Mouse (Mus musculus) intestine, postnatal 0 days (tissue): ENCODE results near the gene 4930435E12Rik. TPM values are rescaled to one million over a fixed set of nuclear protein-coding genes. Genes with fewer than 3 reads are reported as not detected.
A peak's percentile ranks its signal among the peaks of the same experiment; 100 is the strongest.

Source experiments
- ATAC-seq: fragments of 200-750 bp; cut with Nextera tagmentation; 2 replicates; pipeline ENCODE4 v1.8.0; 2017; ENCODE audit warnings: mild to moderate bottlenecking, moderate TSS enrichment, moderate library complexity
- H3K27ac ChIP-seq: fragments of 300-500 bp; sonication (generic); 2 replicates; pipeline ENCODE4 v1.5.1; 2014; ENCODE audit warnings: mild to moderate bottlenecking, low read depth, low read length, moderate library complexity
- H3K27me3 ChIP-seq: fragments of 300-500 bp; sonication (generic); replicated peaks from 2 replicates; pipeline ENCODE4 v1.6.1; 2014; ENCODE audit warnings: low read length, mixed read lengths; ENCODE audit not compliant: control insufficient read depth, insufficient read depth
- H3K36me3 ChIP-seq: fragments of 300-500 bp; sonication (generic); 2 replicates; pipeline ENCODE4 v1.6.1; 2014; ENCODE audit warnings: mild to moderate bottlenecking, moderate library complexity; ENCODE audit not compliant: control insufficient read depth, insufficient read depth
- H3K4me1 ChIP-seq: fragments of 300-500 bp; sonication (generic); replicated peaks from 2 replicates; pipeline ENCODE4 v1.6.1; 2014; ENCODE audit warnings: antibody characterized with exemption, low read length, mixed read lengths; ENCODE audit not compliant: control insufficient read depth, insufficient read depth
- H3K4me2 ChIP-seq: fragments of 300-500 bp; sonication (generic); replicated peaks from 2 replicates; pipeline ENCODE4 v1.6.1; 2014; ENCODE audit warnings: low read depth, mild to moderate bottlenecking, moderate library complexity
- H3K4me3 ChIP-seq: fragments of 300-500 bp; sonication (generic); 2 replicates; pipeline ENCODE4 v1.5.1; 2014; ENCODE audit warnings: low read depth, low read length
- H3K9ac ChIP-seq: fragments of 300-500 bp; sonication (generic); 2 replicates; pipeline ENCODE4 v1.6.1; 2014; ENCODE audit warnings: mild to moderate bottlenecking, low read depth, low read length
- H3K9me3 ChIP-seq: fragments of 300-500 bp; sonication (generic); 2 replicates; pipeline ENCODE4 v1.6.1; 2016; ENCODE audit warnings: mixed run types; ENCODE audit not compliant: control insufficient read depth
- CTCF ChIP-seq: sonication (generic); IDR thresholded peaks from 2 replicates; pipeline ENCODE4 v1.5.1; 2016; ENCODE audit warnings: low read depth, mild to moderate bottlenecking, control low read depth, antibody characterized with exemption, moderate library complexity
- WGBS: fragments of 180-500 bp; shearing (Covaris S2); extraction: QIAGEN DNeasy Blood & Tissue Kit; methylation state at CpG from one replicate; pipeline ENCODE4 v1.1.7; 2014; 5-methylcytosine and 5-hydroxymethylcytosine counted together
- polyA plus RNA-seq: library from polyadenylated mRNA; unstranded; fragments of >200 nt; fragmentation: Nextera tagmentation; extraction: Ambion mirVana; gene quantifications from 2 replicates; pipeline ENCODE4 v1.2.1, GENCODE M21; 2015

Gene 4930435E12Rik
- polyA plus RNA-seq, 1 experiment from 2014 or later = not detected

GRCm38 (mm10) chr16:38774964-38775746 is 53.4 kb downstream of the 4930435E12Rik start:
- peak overlapping the region; percentile 13; the same call in 1 of the 2 replicates for H3K4me2 ChIP-seq
- H3K27ac ChIP-seq = peak overlapping the region; percentile 65; the same call in 1 of the 2 replicates
- H3K27me3 ChIP-seq = no peaks in the 10 kb centered on the region
- no peak overlapping the region for H3K9ac ChIP-seq
- TF ChIP-seq CTCF = no peak
- H3K4me3 ChIP-seq = no peak overlapping the region
- ATAC-seq = peak; percentile 88
- no peaks in the 10 kb centered on the region for H3K9me3 ChIP-seq
- 34% methylated on average over 7 of the region's 7 CpGs for WGBS
- H3K36me3 ChIP-seq = no peaks in the 10 kb centered on the region
- peaks cover 6% of the 10 kb centered on the region; the same call in 1 of the 2 replicates for H3K4me1 ChIP-seq

- H3K27me3 ChIP-seq = no peaks in the 10 kb centered on the region
- WGBS = 9% methylated on average over 12 of the region's 12 CpGs
- H3K27ac ChIP-seq = peak overlapping the region; percentile 41; the same call in 1 of the 2 replicates
- peaks cover 11% of the 10 kb centered on the region for H3K36me3 ChIP-seq
- ATAC-seq = peak; percentile 55
- no peaks in the 10 kb centered on the region for H3K9me3 ChIP-seq
- H3K4me3 ChIP-seq = no peak overlapping the region
- H3K9ac ChIP-seq = no peak overlapping the region
- no peak for TF ChIP-seq CTCF
- H3K4me1 ChIP-seq = peaks cover 11% of the 10 kb centered on the region; the same call in 1 of the 2 replicates
- H3K4me2 ChIP-seq = peak overlapping the region; percentile 39
These were observed 55.5 kb downstream of the 4930435E12Rik start for GRCm38 (mm10) chr16:38772906-38773496.

- no peak overlapping the region for H3K4me2 ChIP-seq
- no peak overlapping the region for H3K9ac ChIP-seq
- H3K27ac ChIP-seq = no peak overlapping the region
- no peaks in the 10 kb centered on the region for H3K27me3 ChIP-seq
- WGBS = 95% methylated on average over 6 of the region's 6 CpGs
- no peak overlapping the region for H3K4me3 ChIP-seq
- no peak for ATAC-seq
- H3K4me1 ChIP-seq = peaks cover 11% of the 10 kb centered on the region; the same call in 1 of the 2 replicates
- no peak for TF ChIP-seq CTCF
- peaks cover 14% of the 10 kb centered on the region for H3K36me3 ChIP-seq
- H3K9me3 ChIP-seq = no peaks in the 10 kb centered on the region
These were observed 57.4 kb downstream of the 4930435E12Rik start for GRCm38 (mm10) chr16:38771145-38771544.

GRCm38 (mm10) chr16:38769529-38769928 is 59.0 kb downstream of the 4930435E12Rik start:
- H3K9me3 ChIP-seq = no peaks in the 10 kb centered on the region
- no peak for TF ChIP-seq CTCF
- WGBS = 52% methylated on average over 9 of the region's 9 CpGs
- no peaks in the 10 kb centered on the region for H3K27me3 ChIP-seq
- H3K9ac ChIP-seq = no peak overlapping the region
- no peak overlapping the region for H3K4me2 ChIP-seq
- peaks cover 19% of the 10 kb centered on the region for H3K36me3 ChIP-seq
- no peak overlapping the region for H3K27ac ChIP-seq
- no peak for ATAC-seq
- no peak overlapping the region for H3K4me3 ChIP-seq
- H3K4me1 ChIP-seq = peaks cover 11% of the 10 kb centered on the region; the same call in 1 of the 2 replicates

DNA sequence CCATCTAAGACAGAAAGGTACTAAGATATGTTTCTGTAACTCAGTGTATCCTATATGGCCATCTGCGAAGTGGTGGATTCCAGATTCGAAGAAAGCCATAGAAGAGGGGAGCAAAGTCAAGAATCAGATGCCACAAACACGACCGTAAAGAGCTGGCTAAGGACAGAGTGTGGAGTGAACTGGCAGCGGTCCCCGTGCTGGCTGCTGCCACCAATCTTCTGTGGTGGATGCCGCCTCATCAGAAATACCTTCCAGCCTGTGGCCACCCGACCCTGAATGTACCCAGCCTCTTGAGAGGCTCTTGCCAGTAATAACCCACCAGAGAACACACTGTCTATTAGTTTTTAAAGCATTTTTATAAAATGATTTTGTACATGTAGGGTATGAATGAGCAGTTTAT is 60.2 kb downstream of the 4930435E12Rik start:
- Histone ChIP-seq H3K4me2 (no peak overlapping the region), H3K4me1 (peaks cover 11% of the 10 kb centered on the region; the same call in 1 of the 2 replicates), H3K27ac (no peak overlapping the region), H3K36me3 (peaks cover 19% of the 10 kb centered on the region), H3K9ac (no peak overlapping the region), H3K4me3 (no peak overlapping the region), H3K9me3 (no peaks in the 10 kb centered on the region), H3K27me3 (no peaks in the 10 kb centered on the region)
- TF ChIP-seq CTCF = no peak
- no peak for ATAC-seq
- WGBS = 92% methylated on average over 8 of the region's 8 CpGs

GRCm38 (mm10) chr16:38767761-38768160 is 60.8 kb downstream of the 4930435E12Rik start:
- Histone ChIP-seq H3K4me2 (no peak overlapping the region), H3K9me3 (no peaks in the 10 kb centered on the region), H3K4me3 (no peak overlapping the region), H3K9ac (no peak overlapping the region), H3K36me3 (peaks cover 19% of the 10 kb centered on the region), H3K27ac (no peak overlapping the region), H3K27me3 (no peaks in the 10 kb centered on the region), H3K4me1 (peaks cover 9% of the 10 kb centered on the region; the same call in 1 of the 2 replicates)
- no peak for ATAC-seq
- whole genome bisulfite sequencing = 80% methylated on average over 8 of the region's 8 CpGs
- no peak for TF ChIP-seq CTCF
